Comparison of ENCODE assay signal across 9 mouse cellular contexts in genomic region chr1:131078761-131079330, GRCm38 (mm10). TPM values are rescaled to one million over a fixed set of nuclear protein-coding genes. Genes with fewer than 3 reads are reported as not detected.
DNase-seq lines count a peak whose midpoint lies in the region; ATAC-seq lines count a peak whose summit lies in the region.
"Had no signal": no experiment of that assay in that cellular context is flagged by ENCODE, and none has a peak within 500 bp of the region (broad histone marks: within the 10 kb centered on the region; RNA-seq: fewer than 3 reads in every experiment).

No protein-coding gene starts in this region.

- H3K27ac ChIP-seq in heart, embryonic 10.5 days = peak overlapping the region; percentile 18; the same call in 1 of the 2 replicates
- H3K27ac ChIP-seq in hindbrain, embryonic 11.5 days (ENCODE audit: low read depth, low read length) = peak overlapping the region; percentile 83

- DNase-seq in heart, embryonic 10.5 days (ENCODE audit: low spot score) = no peak
- no peak for DNase-seq in heart, adult 11 months
- DNase-seq in embryo, embryonic 9.5 days (ENCODE audit: extremely low spot score) = peak; percentile 48
- DNase-seq in hindbrain, embryonic 11.5 days (ENCODE audit: low spot score) = peak; percentile 52
- DNase-seq in left cerebral cortex, postnatal 25 days (ENCODE audit: low spot score in 2 of 2) = peak; percentile 70 to 84
- DNase-seq in right cerebral cortex, adult 18-20 months = peak; percentile 67
- DNase-seq in ovary, postnatal 36 days (ENCODE audit: low spot score) = no peak

- intact Hi-C loops in left cerebral cortex, postnatal 25 days (cut with DNase I) = no loop called here

- no peak overlapping the region for H3K9ac ChIP-seq in hindbrain, embryonic 11.5 days (ENCODE audit: low read depth, low read length)

- 0 out of 2 replicates have a peak, but pooled peaks cover 3% of the 10 kb centered on the region for H3K36me3 ChIP-seq in heart, embryonic 10.5 days
- H3K36me3 ChIP-seq in hindbrain, embryonic 11.5 days (ENCODE audit: control insufficient read depth, insufficient read depth, low read length) = no peaks in the 10 kb centered on the region

- ATAC-seq in hindbrain, embryonic 11.5 days (ENCODE audit: low FRiP score) = peak; percentile 89
- ATAC-seq in megakaryocyte-erythroid progenitor cell, adult 5-6 weeks (replicated peaks; ENCODE audit: low FRiP score, low TSS enrichment, poor library complexity, severe bottlenecking) = no peak

- 71% methylated on average over 3 of the region's 3 CpGs for WGBS in heart, embryonic 10.5 days
- 33% methylated on average over 3 of the region's 3 CpGs for WGBS in hindbrain, embryonic 11.5 days

- H3K9me3 ChIP-seq in heart, embryonic 10.5 days = no peaks in the 10 kb centered on the region
- no peaks in the 10 kb centered on the region for H3K9me3 ChIP-seq in hindbrain, embryonic 11.5 days (ENCODE audit: control insufficient read depth, low read length)

- H3K4me2 ChIP-seq in hindbrain, embryonic 11.5 days (replicated peaks; ENCODE audit: low read depth, low read length) = no peak overlapping the region

- H3K4me1 ChIP-seq in heart, embryonic 10.5 days = peaks cover 92% of the 10 kb centered on the region
- H3K4me1 ChIP-seq in hindbrain, embryonic 11.5 days (replicated peaks; ENCODE audit: control insufficient read depth, insufficient read depth, low read length) = peaks cover 8% of the 10 kb centered on the region; the same call in 1 of the 2 replicates

- H3K4me3 ChIP-seq in heart, embryonic 10.5 days = no peak overlapping the region
- H3K4me3 ChIP-seq in hindbrain, embryonic 11.5 days (ENCODE audit: low read depth, low read length) = no peak overlapping the region

- no peaks in the 10 kb centered on the region for H3K27me3 ChIP-seq in heart, embryonic 10.5 days (ENCODE audit: insufficient read depth, poor library complexity, severe bottlenecking)
- no peaks in the 10 kb centered on the region for H3K27me3 ChIP-seq in hindbrain, embryonic 11.5 days (ENCODE audit: control insufficient read depth, insufficient read depth, low read length)
- H3K27me3 ChIP-seq: CH12.LX had no signal

RNA-seq across cellular contexts. Expression of gene Mapkapk2, which starts 18.8 kb away (rescaled TPM):
- 59.2 and 60.3 TPM in 2 replicates for polyA plus RNA-seq in heart, embryonic 10.5 days (2016; fragmentation: Nextera tagmentation; extraction: Ambion mirVana)
- polyA plus RNA-seq in hindbrain, embryonic 11.5 days (2014; fragmentation: Nextera tagmentation; extraction: Ambion mirVana) = 39.8 and 43.7 TPM in 2 replicates
- 10 to 100 TPM; 25.8 to 28.3 TPM for total RNA-seq in left cerebral cortex, postnatal 25 days (2021)
- 43.1 and 46.2 TPM in 2 replicates for total RNA-seq in megakaryocyte-erythroid progenitor cell, adult 5-6 weeks (2014; fragmentation: Nextera tagmentation)
- total RNA-seq in megakaryocyte-erythroid progenitor cell, adult 5-6 weeks (2017) = 37.1 and 42.6 TPM in 2 replicates

RNA-seq across cellular contexts. Expression of gene Il10, which starts 59.2 kb away (rescaled TPM):
- polyA plus RNA-seq in heart, embryonic 10.5 days (2016; fragmentation: Nextera tagmentation; extraction: Ambion mirVana) = not detected in 2 replicates
- polyA plus RNA-seq in hindbrain, embryonic 11.5 days (2014; fragmentation: Nextera tagmentation; extraction: Ambion mirVana) = not detected in 2 replicates
- not detected for total RNA-seq in left cerebral cortex, postnatal 25 days (2021)
- not detected in 2 replicates for total RNA-seq in megakaryocyte-erythroid progenitor cell, adult 5-6 weeks (2014; fragmentation: Nextera tagmentation)
- total RNA-seq in megakaryocyte-erythroid progenitor cell, adult 5-6 weeks (2017) = not detected in 2 replicates

RNA-seq across cellular contexts. Expression of gene Dyrk3, which starts 59.3 kb away (rescaled TPM):
- polyA plus RNA-seq in heart, embryonic 10.5 days (2016; fragmentation: Nextera tagmentation; extraction: Ambion mirVana) = 3.1 and 3.9 TPM in 2 replicates
- 10.6 and 11.6 TPM in 2 replicates for polyA plus RNA-seq in hindbrain, embryonic 11.5 days (2014; fragmentation: Nextera tagmentation; extraction: Ambion mirVana)
- 10 to 100 TPM in 1 of 2 experiments, 1 to 10 TPM in 1; 9.4 to 14.1 TPM for total RNA-seq in left cerebral cortex, postnatal 25 days (2021)
- total RNA-seq in megakaryocyte-erythroid progenitor cell, adult 5-6 weeks (2014; fragmentation: Nextera tagmentation) = 18.2 and 19.6 TPM in 2 replicates
- total RNA-seq in megakaryocyte-erythroid progenitor cell, adult 5-6 weeks (2017) = 20.0 and 31.3 TPM in 2 replicates

Comparison
In these comparisons a context has a peak if more than half of its experiments do, and no peak if none do; other contexts are left out.
1. DNase-seq: peak in embryo, embryonic 9.5 days (single experiment), hindbrain, embryonic 11.5 days (single experiment), left cerebral cortex, postnatal 25 days (2 of 2) and right cerebral cortex, adult 18-20 months (single experiment); none in heart, embryonic 10.5 days (single experiment), heart, adult 11 months (single experiment) and ovary, postnatal 36 days (single experiment).